Mouse (Mus musculus): Measurements from ENCODE around the gene Gcsh.

Gcsh gene

GRCm38 (mm10) chr8:116993095-116993867, at the start of gene Gcsh:
TSS of gene Gcsh (minus strand) at chr8:116993537.
- peak; percentile 99 for DNase-seq (ENCODE audit: extremely low read depth, insufficient read length, low spot score)

GRCm38 (mm10) chr8:117039843-117040242, 46.5 kb upstream of the Gcsh start:
- no peak for DNase-seq (ENCODE audit: extremely low read depth, insufficient read length, low spot score)

DNA sequence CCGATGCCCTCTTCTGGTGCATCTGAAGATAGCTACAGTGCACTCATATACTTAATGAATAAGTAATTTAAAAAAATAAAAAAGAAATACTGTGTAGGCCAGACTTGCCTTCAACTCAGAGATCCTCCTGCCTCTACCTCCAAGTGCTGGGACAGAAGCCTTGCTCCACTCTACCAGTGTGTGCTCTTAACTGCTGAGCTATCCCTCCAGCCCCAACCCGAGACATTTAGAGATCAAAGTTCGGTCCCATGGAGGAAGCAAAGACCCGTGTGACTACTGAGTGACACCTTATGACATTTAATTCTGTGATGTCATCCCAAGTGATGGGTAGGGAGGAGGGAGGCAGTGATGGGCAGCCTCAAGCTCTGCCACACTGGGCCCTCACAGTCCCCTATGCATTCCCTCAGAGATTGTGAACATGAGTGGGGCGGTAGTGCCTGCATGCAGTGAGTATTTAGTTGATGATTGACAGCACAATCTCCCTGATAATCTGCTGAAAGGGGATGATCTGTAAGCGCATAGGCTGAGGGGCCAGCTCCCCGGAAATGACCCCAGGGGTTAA, 44.1 kb upstream of the Gcsh start:
- DNase-seq (ENCODE audit: extremely low read depth, insufficient read length, low spot score) = no peak

DNA sequence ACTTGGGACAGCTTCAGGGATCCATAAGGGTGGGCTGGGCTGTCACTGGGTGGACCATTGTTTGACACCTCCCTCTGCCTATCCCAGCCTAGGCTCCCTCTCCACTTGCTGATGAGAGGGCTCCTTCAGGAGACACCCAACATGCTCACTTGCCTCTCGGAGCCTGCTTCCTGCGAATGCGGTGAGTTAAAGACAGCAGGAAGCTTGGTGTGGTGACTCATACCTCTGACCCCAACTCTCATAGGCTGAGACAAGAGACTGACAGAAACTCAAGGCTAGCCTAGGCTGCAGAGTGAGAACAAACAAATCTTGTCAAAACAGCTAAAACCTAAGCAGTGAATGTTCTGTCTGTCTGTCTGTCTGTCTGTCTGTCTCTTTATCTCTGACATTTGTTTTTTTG, 40.1 kb upstream of the Gcsh start:
- no peak for DNase-seq (ENCODE audit: extremely low read depth, insufficient read length, low spot score)

GRCm38 (mm10) chr8:117032609-117033008, 39.3 kb upstream of the Gcsh start:
- DNase-seq (ENCODE audit: extremely low read depth, insufficient read length, low spot score) = no peak

DNA sequence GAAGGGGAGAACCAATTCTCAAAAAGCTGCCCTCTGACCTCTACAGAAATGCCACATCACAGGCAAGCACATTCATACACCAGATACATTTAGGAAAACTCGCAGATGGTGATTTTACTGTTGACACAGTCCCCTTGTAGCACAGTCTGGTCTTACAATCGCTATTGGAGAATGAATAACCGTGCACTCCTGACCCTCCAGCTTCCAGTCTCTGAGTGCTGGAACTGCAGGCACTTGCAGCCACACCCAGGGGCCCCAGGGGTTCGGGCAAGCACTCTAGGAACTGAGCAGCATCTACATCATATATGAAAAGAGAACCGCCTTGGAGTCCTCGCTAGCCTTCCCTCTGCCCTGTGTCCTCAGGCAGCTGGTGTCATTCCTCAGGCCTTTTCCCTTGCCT, 38.1 kb upstream of the Gcsh start:
- DNase-seq (ENCODE audit: extremely low read depth, insufficient read length, low spot score) = no peak

GRCm38 (mm10) chr8:117028686-117029085, 35.3 kb upstream of the Gcsh start:
- no peak for DNase-seq (ENCODE audit: extremely low read depth, insufficient read length, low spot score)

GRCm38 (mm10) chr8:117027601-117028000, 34.3 kb upstream of the Gcsh start:
- DNase-seq (ENCODE audit: extremely low read depth, insufficient read length, low spot score) = no peak

GRCm38 (mm10) chr8:117022297-117022993, 29.1 kb upstream of the Gcsh start:
- no peak for DNase-seq (ENCODE audit: extremely low read depth, insufficient read length, low spot score)

GRCm38 (mm10) chr8:117019323-117020275, 26.3 kb upstream of the Gcsh start:
- DNase-seq (ENCODE audit: extremely low read depth, insufficient read length, low spot score) = no peak

GRCm38 (mm10) chr8:117017896-117018295, 24.6 kb upstream of the Gcsh start:
- DNase-seq (ENCODE audit: extremely low read depth, insufficient read length, low spot score) = no peak

DNA sequence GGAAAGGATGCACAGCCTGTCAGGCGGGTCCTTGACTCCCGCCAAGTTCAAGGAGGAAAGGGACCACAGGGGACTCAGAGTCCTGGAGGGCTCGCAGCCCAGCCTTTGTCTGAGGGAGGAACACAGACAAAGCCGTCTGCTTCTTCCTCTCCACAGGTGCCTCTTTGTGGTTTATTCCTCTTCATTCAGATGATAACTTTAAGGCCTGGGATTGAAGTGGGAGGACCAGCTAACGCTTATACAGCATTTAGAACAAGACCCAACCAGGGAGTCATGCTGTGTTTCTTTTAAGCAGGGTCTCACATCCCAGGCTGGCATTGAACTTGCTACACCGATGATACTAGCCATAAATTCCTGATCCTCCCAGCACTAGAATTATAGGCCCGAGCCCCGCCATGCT, 23.7 kb upstream of the Gcsh start:
- DNase-seq (ENCODE audit: extremely low read depth, insufficient read length, low spot score) = no peak

DNA sequence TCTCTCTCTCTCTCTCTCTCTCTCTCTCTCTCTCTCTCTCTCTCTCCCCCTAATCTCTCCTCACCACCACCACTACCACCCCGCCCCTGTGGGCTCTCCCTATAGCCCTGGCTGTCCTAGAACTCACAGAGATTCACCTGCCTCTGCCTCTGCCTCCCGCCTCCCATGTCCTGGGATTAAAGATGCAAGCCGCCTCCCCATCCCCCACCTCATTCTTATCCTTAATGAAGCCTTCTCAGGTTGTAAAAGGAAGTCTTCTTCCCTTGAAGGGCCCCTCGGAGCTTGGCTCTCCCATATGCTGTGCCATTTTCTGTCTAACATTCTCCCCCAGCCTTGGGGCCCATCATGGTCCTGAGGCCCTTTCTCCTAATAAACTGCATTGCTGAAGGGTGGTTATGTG, 22.3 kb upstream of the Gcsh start:
- no peak for DNase-seq (ENCODE audit: extremely low read depth, insufficient read length, low spot score)

GRCm38 (mm10) chr8:117011366-117011765, 18.0 kb upstream of the Gcsh start:
- DNase-seq (ENCODE audit: extremely low read depth, insufficient read length, low spot score) = no peak

- DNase-seq (ENCODE audit: extremely low read depth, insufficient read length, low spot score) = no peak
Observed at GRCm38 (mm10) chr8:116994016-116994716, 829 bp upstream of the Gcsh start.

DNA sequence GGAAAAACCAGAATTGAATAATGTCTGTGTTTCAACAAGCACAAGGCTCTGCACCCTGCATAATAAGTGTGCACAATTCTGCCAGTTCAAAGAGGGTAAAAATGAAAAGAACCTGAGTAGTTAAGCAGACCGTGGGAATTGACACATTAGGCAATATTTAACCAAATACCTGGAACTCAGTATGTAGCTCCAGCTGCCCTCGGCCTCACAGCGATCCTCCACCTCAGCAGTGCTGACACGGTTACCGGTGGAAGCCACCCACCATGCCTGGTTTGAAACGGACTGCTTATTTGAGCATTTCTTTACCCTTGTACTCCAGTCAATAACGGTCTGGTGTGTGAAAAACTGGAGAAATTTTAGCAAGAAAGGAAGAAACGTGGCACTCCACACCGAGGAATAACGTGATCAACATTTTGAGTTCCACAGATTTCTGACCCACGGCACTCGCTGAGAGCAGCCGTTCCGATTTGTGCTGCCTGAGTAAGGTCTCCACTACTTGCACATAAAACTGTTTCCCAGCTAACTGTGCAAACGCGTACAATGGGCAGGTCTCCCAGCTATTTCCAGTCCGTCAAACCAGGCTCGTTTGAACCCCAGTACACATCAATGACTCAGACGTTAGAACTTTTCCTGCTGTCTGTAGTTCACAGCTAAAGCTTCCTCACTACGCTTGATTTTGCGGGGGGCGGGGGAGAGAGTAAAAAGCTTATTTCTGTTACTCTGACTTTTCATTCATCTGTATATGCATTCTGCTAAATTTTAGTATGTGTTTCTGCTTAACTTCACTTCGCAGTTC, 963 bp downstream of the Gcsh start:
- DNase-seq (ENCODE audit: extremely low read depth, insufficient read length, low spot score) = no peak

DNA sequence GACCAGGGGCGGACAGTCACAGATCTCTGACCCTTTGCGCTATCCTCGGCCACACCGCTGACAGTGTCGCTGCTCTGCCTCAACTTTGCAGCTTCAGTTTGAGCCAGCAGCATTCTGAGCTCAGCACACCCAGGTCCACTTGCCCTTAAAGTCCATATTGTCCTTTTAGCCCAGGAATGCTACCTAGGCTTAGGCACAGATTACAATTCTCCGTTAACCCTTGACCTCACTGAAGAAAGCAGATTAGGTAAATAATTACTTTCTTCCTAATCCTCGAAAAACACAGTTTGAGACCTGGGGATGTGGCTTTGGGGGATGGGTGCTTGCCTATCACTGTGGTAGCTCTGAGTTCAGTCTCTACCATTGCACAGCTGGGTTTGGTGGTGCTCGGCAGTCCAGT, 2.1 kb downstream of the Gcsh start:
- no peak for DNase-seq (ENCODE audit: extremely low read depth, insufficient read length, low spot score)

DNA sequence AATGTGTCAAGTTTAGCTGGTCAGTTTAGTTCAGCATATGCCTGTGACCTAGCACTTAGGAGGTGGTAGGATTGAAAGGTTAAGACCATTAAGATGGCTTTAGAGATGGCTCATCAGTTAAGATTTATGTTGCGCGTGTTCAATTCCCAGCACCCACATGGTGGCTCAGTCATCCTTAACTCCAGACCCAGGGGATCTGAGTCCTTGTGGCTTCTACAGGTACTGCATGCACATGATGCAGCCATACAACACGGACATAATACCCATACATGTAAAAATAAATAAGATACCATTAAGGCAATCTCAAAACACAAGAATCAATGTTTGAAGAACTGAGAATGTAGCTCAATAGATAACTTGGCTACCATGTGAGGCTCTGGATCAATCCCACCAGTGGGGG, 3.5 kb downstream of the Gcsh start:
- DNase-seq (ENCODE audit: extremely low read depth, insufficient read length, low spot score) = no peak

DNA sequence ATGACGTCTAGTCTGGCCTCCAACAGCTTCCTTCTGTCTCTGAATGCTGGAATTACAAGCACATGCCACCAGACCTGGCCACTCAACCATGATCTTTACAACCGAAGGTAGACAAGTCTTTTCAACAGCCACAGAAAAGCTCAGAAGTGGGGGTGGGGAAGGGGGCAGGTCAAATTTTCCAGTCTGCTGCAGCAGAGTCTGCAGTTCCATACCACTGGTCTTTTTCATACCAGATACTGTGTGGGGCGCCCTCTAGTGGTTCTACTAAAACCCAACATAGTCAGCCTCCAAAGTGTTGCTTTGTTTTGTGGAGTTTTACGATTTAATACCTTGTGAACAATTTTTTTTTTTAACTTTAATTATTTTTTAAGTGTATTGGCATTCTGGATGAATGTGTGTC, 13.2 kb downstream of the Gcsh start:
- peak; percentile 16 for DNase-seq (ENCODE audit: extremely low read depth, insufficient read length, low spot score)
